ENCODE assay signal across 18 mouse cellular contexts in the genomic region with DNA sequence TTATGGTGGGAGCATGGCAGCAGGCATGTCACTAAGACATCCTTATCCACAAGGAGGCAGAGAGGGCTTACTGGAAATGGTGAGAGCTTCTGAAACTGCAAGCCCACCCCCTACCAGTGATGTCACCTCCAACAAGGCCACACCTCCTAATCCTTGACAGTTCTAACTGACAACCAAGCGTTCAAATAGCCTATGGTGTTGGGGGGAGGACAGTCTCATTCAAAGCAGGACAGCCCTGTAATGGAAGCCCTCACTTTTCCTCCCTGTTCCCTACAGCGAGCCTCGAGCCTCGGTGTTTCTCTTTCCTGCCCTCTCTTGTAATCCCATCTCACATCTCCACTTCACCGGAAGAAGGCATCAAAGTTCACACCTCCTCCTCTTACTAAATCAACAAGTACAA.
DNase-seq lines count a peak whose midpoint lies in the region; ATAC-seq and TF ChIP-seq lines count a peak whose summit lies in the region.
"Had no signal": no experiment of that assay in that cellular context is flagged by ENCODE, and none has a peak within 500 bp of the region (broad histone marks: within the 10 kb centered on the region; RNA-seq: fewer than 3 reads in every experiment).

No protein-coding gene starts in this region.

- peak; percentile 74 for ATAC-seq in kidney, embryonic 14.5 days (ENCODE audit: low FRiP score, low TSS enrichment)
- ATAC-seq in lung, postnatal 0 days = no peak
- ATAC-seq in activated CD4-positive, CD25-positive, alpha-beta regulatory T cell, adult 4 months = no peak
- ATAC-seq: forebrain, embryonic 13.5 days; forebrain, postnatal 0 days; hindbrain, postnatal 0 days had no signal

- no peaks in the 10 kb centered on the region for H3K4me1 ChIP-seq in kidney, embryonic 14.5 days (ENCODE audit: control insufficient read depth, insufficient read depth, low read length)
- peaks cover 5% of the 10 kb centered on the region; the same call in 1 of the 2 replicates for H3K4me1 ChIP-seq in lung, postnatal 0 days (ENCODE audit: insufficient read depth, low read depth, low read length)

- H3K27me3 ChIP-seq in kidney, embryonic 14.5 days (ENCODE audit: control insufficient read depth, insufficient read depth, low read length) = no peaks in the 10 kb centered on the region
- H3K27me3 ChIP-seq in lung, postnatal 0 days (replicated peaks; ENCODE audit: insufficient read depth, low read length) = no peaks in the 10 kb centered on the region
- H3K27me3 ChIP-seq: embryonic facial prominence, embryonic 13.5 days; forebrain, embryonic 13.5 days; hindbrain, embryonic 13.5 days had no signal

- DNase-seq in kidney, adult 18-20 months = no peak
- peak; percentile 8 for DNase-seq in lung, postnatal 10 days
- DNase-seq in lung, postnatal 0 days (ENCODE audit: low spot score) = no peak
- DNase-seq in embryo, embryonic 10.5 days (ENCODE audit: low spot score) = peak; percentile 8
- DNase-seq: adrenal gland, postnatal 14 days; cerebellum, adult 18-20 months; cerebellum, adult 9-11 months; cerebellum, postnatal 36 days; forebrain, postnatal 0 days; gastrocnemius, postnatal 14 days; heart, postnatal 14 days had no signal

- H3K9me3 ChIP-seq in kidney, embryonic 14.5 days (ENCODE audit: control insufficient read depth, low read length) = no peaks in the 10 kb centered on the region
- H3K9me3 ChIP-seq in lung, postnatal 0 days (ENCODE audit: low read length) = no peaks in the 10 kb centered on the region
- H3K9me3 ChIP-seq: embryonic facial prominence, embryonic 13.5 days; forebrain, embryonic 13.5 days; G1E; hindbrain, embryonic 13.5 days had no signal

- H3K27ac ChIP-seq in kidney, embryonic 14.5 days (ENCODE audit: low read depth, low read length) = no peak overlapping the region
- no peak overlapping the region for H3K27ac ChIP-seq in lung, postnatal 0 days (ENCODE audit: low read length)
- H3K27ac ChIP-seq: embryonic facial prominence, embryonic 13.5 days; forebrain, embryonic 13.5 days; hindbrain, embryonic 13.5 days; hindbrain, postnatal 0 days had no signal

- H3K4me2 ChIP-seq in kidney, embryonic 14.5 days (replicated peaks; ENCODE audit: low read depth, low read length) = no peak overlapping the region
- H3K4me2 ChIP-seq in lung, postnatal 0 days (replicated peaks; ENCODE audit: low read depth, low read length) = no peak overlapping the region
- H3K4me2 ChIP-seq: embryonic facial prominence, embryonic 13.5 days; forebrain, embryonic 13.5 days; hindbrain, embryonic 13.5 days had no signal

- H3K4me3 ChIP-seq in kidney, embryonic 14.5 days (ENCODE audit: low read length) = no peak overlapping the region
- no peak overlapping the region for H3K4me3 ChIP-seq in lung, postnatal 0 days (ENCODE audit: low read depth, low read length)
- H3K4me3 ChIP-seq: embryonic facial prominence, embryonic 13.5 days; forebrain, embryonic 13.5 days; hindbrain, embryonic 13.5 days had no signal

- no peak for TF ChIP-seq EP300 in lung, postnatal 0 days (IDR thresholded peaks at IDR 0.05)

- H3K9ac ChIP-seq in kidney, embryonic 14.5 days (ENCODE audit: low read depth, low read length) = no peak overlapping the region
- no peak overlapping the region for H3K9ac ChIP-seq in lung, postnatal 0 days (replicated peaks; ENCODE audit: low read depth)
- H3K9ac ChIP-seq: embryonic facial prominence, embryonic 13.5 days; forebrain, embryonic 13.5 days; forebrain, postnatal 0 days; hindbrain, embryonic 13.5 days had no signal

- H3K36me3 ChIP-seq in kidney, embryonic 14.5 days (ENCODE audit: control insufficient read depth, insufficient read depth, low read length) = no peaks in the 10 kb centered on the region
- H3K36me3 ChIP-seq in lung, postnatal 0 days (ENCODE audit: insufficient read depth, low read length) = no peaks in the 10 kb centered on the region
- H3K36me3 ChIP-seq: embryonic facial prominence, embryonic 13.5 days; G1E; hindbrain, embryonic 13.5 days had no signal

- 16% methylated on average over 5 of the region's 5 CpGs for WGBS in kidney, embryonic 14.5 days
- 56% methylated on average over 5 of the region's 5 CpGs for WGBS in lung, postnatal 0 days

- no peak for TF ChIP-seq CTCF in lung, postnatal 0 days (IDR thresholded peaks at IDR 0.05)

Comparison
In these comparisons a context has a peak if more than half of its experiments do, and no peak if none do; other contexts are left out.
1. DNase-seq: peak in lung, postnatal 10 days (single experiment) and embryo, embryonic 10.5 days (single experiment); none in kidney, adult 18-20 months (single experiment) and lung, postnatal 0 days (single experiment).